Mouse (Mus musculus) lung, embryonic 15.5 days (tissue): ENCODE data around the gene Parp11. TPM values are rescaled to one million over a fixed set of nuclear protein-coding genes. Genes with fewer than 3 reads are reported as not detected.

Experiments used
- ATAC-seq: fragments of 200-750 bp; cut with Nextera tagmentation; 2 replicates; pipeline ENCODE4 v1.8.0; 2017; ENCODE audit warnings: moderate number of reproducible peaks, borderline replicate concordance; ENCODE audit not compliant: low FRiP score, low TSS enrichment; ENCODE audit errors: extremely low read depth
- H3K27ac ChIP-seq: fragments of 300-500 bp; sonication (generic); 2 replicates; pipeline ENCODE4 v1.5.1; 2015; ENCODE audit warnings: moderate library complexity, mild to moderate bottlenecking, inconsistent platforms
- H3K27me3 ChIP-seq: fragments of 300-500 bp; sonication (generic); 2 replicates; pipeline ENCODE4 v1.6.1; 2015; ENCODE audit warnings: inconsistent platforms
- H3K36me3 ChIP-seq: fragments of 300-500 bp; sonication (generic); 2 replicates; pipeline ENCODE4 v1.6.1; 2015; ENCODE audit warnings: inconsistent platforms
- H3K4me1 ChIP-seq: fragments of 300-500 bp; sonication (generic); 2 replicates; pipeline ENCODE4 v1.6.1; 2015; ENCODE audit warnings: inconsistent platforms
- H3K4me2 ChIP-seq: fragments of 300-500 bp; sonication (generic); 2 replicates; pipeline ENCODE4 v1.6.1; 2015; ENCODE audit warnings: inconsistent platforms, mild to moderate bottlenecking, moderate library complexity
- H3K4me3 ChIP-seq: fragments of 300-500 bp; sonication (generic); 2 replicates; pipeline ENCODE4 v1.5.1; 2015; ENCODE audit warnings: mild to moderate bottlenecking, inconsistent platforms
- H3K9ac ChIP-seq: fragments of 300-500 bp; sonication (generic); 2 replicates; pipeline ENCODE4 v1.6.1; 2015; ENCODE audit warnings: inconsistent platforms
- H3K9me3 ChIP-seq: fragments of 300-500 bp; sonication (generic); 2 replicates; pipeline ENCODE4 v1.6.1; 2016; ENCODE audit warnings: inconsistent platforms
- WGBS: fragments of 180-500 bp; shearing (Covaris S2); methylation state at CpG from one replicate; pipeline ENCODE4 v1.1.7; 2015; 5-methylcytosine and 5-hydroxymethylcytosine counted together
- polyA plus RNA-seq: library from polyadenylated mRNA; unstranded; fragments of >200 nt; fragmentation: Nextera tagmentation; extraction: Ambion mirVana; gene quantifications from 2 replicates; pipeline ENCODE4 v1.2.1, GENCODE M21; 2015

The Parp11 gene
- 21.1 and 21.9 TPM in 2 replicates for polyA plus RNA-seq

- Histone ChIP-seq H3K36me3 (no peaks in the 10 kb centered on the region), H3K27me3 (peaks cover 23% of the 10 kb centered on the region; the same call in 1 of the 2 replicates), H3K4me1 (no peaks in the 10 kb centered on the region), H3K27ac (no peak within 1 kb of the TSS), H3K9ac (no peak within 1 kb of the TSS), H3K9me3 (no peaks in the 10 kb centered on the region), H3K4me3 (peak within 1 kb of the TSS; percentile 15; the same call in 1 of the 2 replicates), H3K4me2 (peak within 1 kb of the TSS; percentile 38)
- whole genome bisulfite sequencing, result 12% methylated on average over 8 of the region's 8 CpGs
- ATAC-seq, result no peak
These were observed at the start of gene Parp11 for GRCm38 (mm10) chr6:127446436-127446890. TSS of gene Parp11 (plus strand) at chr6:127446840.

GRCm38 (mm10) chr6:127398073-127398472, 48.6 kb upstream of the Parp11 start:
- no peak overlapping the region for H3K4me2 ChIP-seq
- H3K36me3 ChIP-seq, result no peaks in the 10 kb centered on the region
- no peak for ATAC-seq
- no peaks in the 10 kb centered on the region for H3K27me3 ChIP-seq
- no peak overlapping the region for H3K4me3 ChIP-seq
- no peaks in the 10 kb centered on the region for H3K9me3 ChIP-seq
- H3K27ac ChIP-seq, result no peak overlapping the region
- 31% methylated on average over 2 of the region's 2 CpGs for WGBS
- H3K9ac ChIP-seq, result no peak overlapping the region
- H3K4me1 ChIP-seq, result peaks cover 7% of the 10 kb centered on the region; the same call in 1 of the 2 replicates

GRCm38 (mm10) chr6:127401419-127401818, 45.2 kb upstream of the Parp11 start:
- H3K9me3 ChIP-seq, result no peaks in the 10 kb centered on the region
- 63% methylated on average over 3 of the region's 3 CpGs for WGBS
- no peak overlapping the region for H3K4me3 ChIP-seq
- H3K27ac ChIP-seq, result no peak overlapping the region
- H3K36me3 ChIP-seq, result no peaks in the 10 kb centered on the region
- no peak overlapping the region for H3K9ac ChIP-seq
- peaks cover 13% of the 10 kb centered on the region; the same call in 1 of the 2 replicates for H3K4me1 ChIP-seq
- no peaks in the 10 kb centered on the region for H3K27me3 ChIP-seq
- no peak for ATAC-seq
- no peak overlapping the region for H3K4me2 ChIP-seq

- no peak overlapping the region for H3K9ac ChIP-seq
- H3K4me1 ChIP-seq, result peaks cover 13% of the 10 kb centered on the region; the same call in 1 of the 2 replicates
- H3K27me3 ChIP-seq, result no peaks in the 10 kb centered on the region
- no peak overlapping the region for H3K4me3 ChIP-seq
- no peak overlapping the region for H3K27ac ChIP-seq
- H3K36me3 ChIP-seq, result no peaks in the 10 kb centered on the region
- 0 out of 2 replicates have a peak overlapping the region, but pooled peaks have one; percentile 16 for H3K4me2 ChIP-seq
- 29% methylated on average over 13 of the region's 13 CpGs for WGBS
- H3K9me3 ChIP-seq, result no peaks in the 10 kb centered on the region
- ATAC-seq, result 0 out of 2 replicates have a peak, but pooled peaks have one; percentile 64
These were observed 42.4 kb upstream of the Parp11 start for GRCm38 (mm10) chr6:127404070-127404810.

- H3K9ac ChIP-seq, result no peak overlapping the region
- no peak overlapping the region for H3K27ac ChIP-seq
- H3K27me3 ChIP-seq, result no peaks in the 10 kb centered on the region
- H3K9me3 ChIP-seq, result no peaks in the 10 kb centered on the region
- no peaks in the 10 kb centered on the region for H3K36me3 ChIP-seq
- no peak for ATAC-seq
- no peak overlapping the region for H3K4me2 ChIP-seq
- H3K4me1 ChIP-seq, result peaks cover 13% of the 10 kb centered on the region; the same call in 1 of the 2 replicates
- no peak overlapping the region for H3K4me3 ChIP-seq
- 79% methylated on average over 7 of the region's 7 CpGs for WGBS
These were observed 41.0 kb upstream of the Parp11 start for GRCm38 (mm10) chr6:127405682-127406081.

- Histone ChIP-seq H3K9ac (no peak overlapping the region), H3K4me2 (no peak overlapping the region), H3K4me1 (peaks cover 13% of the 10 kb centered on the region; the same call in 1 of the 2 replicates), H3K27me3 (no peaks in the 10 kb centered on the region), H3K4me3 (no peak overlapping the region), H3K36me3 (no peaks in the 10 kb centered on the region), H3K27ac (no peak overlapping the region), H3K9me3 (no peaks in the 10 kb centered on the region)
- no peak for ATAC-seq
- WGBS, result 16% methylated on average over 4 of the region's 4 CpGs
These were observed 38.9 kb upstream of the Parp11 start for GRCm38 (mm10) chr6:127407742-127408141.

- Histone ChIP-seq H3K36me3 (no peaks in the 10 kb centered on the region), H3K9me3 (no peaks in the 10 kb centered on the region), H3K4me3 (no peak overlapping the region), H3K4me1 (no peaks in the 10 kb centered on the region), H3K9ac (no peak overlapping the region), H3K27ac (no peak overlapping the region), H3K27me3 (no peaks in the 10 kb centered on the region), H3K4me2 (no peak overlapping the region)
- WGBS, result 68% methylated on average over 12 of the region's 12 CpGs
- no peak for ATAC-seq
These were observed 29.0 kb upstream of the Parp11 start for GRCm38 (mm10) chr6:127417525-127418184.

GRCm38 (mm10) chr6:127418322-127418721, 28.3 kb upstream of the Parp11 start:
- WGBS, result 74% methylated on average over 2 of the region's 2 CpGs

GRCm38 (mm10) chr6:127420115-127420514, 26.5 kb upstream of the Parp11 start:
- no peak overlapping the region for H3K9ac ChIP-seq
- no peak overlapping the region for H3K27ac ChIP-seq
- no peak overlapping the region for H3K4me3 ChIP-seq
- ATAC-seq, result no peak
- no peaks in the 10 kb centered on the region for H3K4me1 ChIP-seq
- H3K9me3 ChIP-seq, result no peaks in the 10 kb centered on the region
- H3K27me3 ChIP-seq, result no peaks in the 10 kb centered on the region
- no peak overlapping the region for H3K4me2 ChIP-seq
- 46% methylated on average over 2 of the region's 2 CpGs for WGBS
- H3K36me3 ChIP-seq, result no peaks in the 10 kb centered on the region

More at GRCm38 (mm10) chr6:127418322-127418721, 28.3 kb upstream of the Parp11 start:
- no peaks in the 10 kb centered on the region for H3K27me3 ChIP-seq
- H3K4me3 ChIP-seq, result no peak overlapping the region
- no peaks in the 10 kb centered on the region for H3K9me3 ChIP-seq
- H3K4me1 ChIP-seq, result no peaks in the 10 kb centered on the region
- H3K27ac ChIP-seq, result no peak overlapping the region
- no peaks in the 10 kb centered on the region for H3K36me3 ChIP-seq
- ATAC-seq, result no peak
- no peak overlapping the region for H3K9ac ChIP-seq
- no peak overlapping the region for H3K4me2 ChIP-seq

GRCm38 (mm10) chr6:127425095-127425494, 21.5 kb upstream of the Parp11 start:
- no peak overlapping the region for H3K4me2 ChIP-seq
- no peaks in the 10 kb centered on the region for H3K27me3 ChIP-seq
- no peak overlapping the region for H3K4me3 ChIP-seq
- no peak overlapping the region for H3K27ac ChIP-seq
- H3K9ac ChIP-seq, result no peak overlapping the region
- ATAC-seq, result no peak
- no peaks in the 10 kb centered on the region for H3K36me3 ChIP-seq
- 70% methylated on average over 5 of the region's 5 CpGs for WGBS
- no peaks in the 10 kb centered on the region for H3K9me3 ChIP-seq
- H3K4me1 ChIP-seq, result no peaks in the 10 kb centered on the region

GRCm38 (mm10) chr6:127430716-127431115, 15.9 kb upstream of the Parp11 start:
- 65% methylated on average over 7 of the region's 7 CpGs for WGBS
- H3K27me3 ChIP-seq, result no peaks in the 10 kb centered on the region
- no peak overlapping the region for H3K4me3 ChIP-seq
- H3K4me2 ChIP-seq, result no peak overlapping the region
- H3K9me3 ChIP-seq, result no peaks in the 10 kb centered on the region
- H3K9ac ChIP-seq, result no peak overlapping the region
- H3K27ac ChIP-seq, result no peak overlapping the region
- no peaks in the 10 kb centered on the region for H3K36me3 ChIP-seq
- no peak for ATAC-seq
- H3K4me1 ChIP-seq, result no peaks in the 10 kb centered on the region

GRCm38 (mm10) chr6:127431196-127431766, 15.4 kb upstream of the Parp11 start:
- Histone ChIP-seq H3K27ac (no peak overlapping the region), H3K27me3 (no peaks in the 10 kb centered on the region), H3K36me3 (no peaks in the 10 kb centered on the region), H3K4me3 (no peak overlapping the region), H3K4me1 (no peaks in the 10 kb centered on the region), H3K9me3 (no peaks in the 10 kb centered on the region), H3K9ac (no peak overlapping the region), H3K4me2 (no peak overlapping the region)
- no peak for ATAC-seq
- 39% methylated on average over 6 of the region's 6 CpGs for WGBS
